8 mouse cellular contexts compared by ENCODE assay signal in genomic region chr3:69238141-69238851, GRCm38 (mm10). TPM values are rescaled to one million over a fixed set of nuclear protein-coding genes. Genes with fewer than 3 reads are reported as not detected.
DNase-seq lines count a peak whose midpoint lies in the region; ATAC-seq lines count a peak whose summit lies in the region.

No protein-coding gene starts in this region.

- intact Hi-C loops in gastrocnemius, postnatal 36 days (cut with DNase I): loop anchor here (5.0 kb wide), 2 partner anchors 244 to 344 kb away; no protein-coding TSS in a partner anchor

- no peaks in the 10 kb centered on the region for H3K27me3 ChIP-seq in kidney, embryonic 14.5 days (ENCODE audit: control insufficient read depth, insufficient read depth, low read length)

- H3K36me3 ChIP-seq in kidney, embryonic 14.5 days (ENCODE audit: control insufficient read depth, insufficient read depth, low read length): no peaks in the 10 kb centered on the region

- peak; percentile 12 for DNase-seq in kidney, adult 11 months
- peak; percentile 87 for DNase-seq in MN1 (ENCODE audit: low spot score)
- peak; percentile 82 to 85 for DNase-seq in cerebellum, postnatal 10 days
- DNase-seq in gastrocnemius, postnatal 36 days: peak; percentile 23 to 57
- peak; percentile 55 to 87 for DNase-seq in layer of hippocampus, postnatal 25 days (ENCODE audit: extremely low spot score in 1 of 2, low spot score in 1 of 2)
- peak; percentile 64 for DNase-seq in thymus, postnatal 0 days (ENCODE audit: low spot score)

- H3K27ac ChIP-seq in kidney, embryonic 14.5 days (ENCODE audit: low read depth, low read length): no peak overlapping the region

- no peak for ATAC-seq in kidney, embryonic 14.5 days (ENCODE audit: low FRiP score, low TSS enrichment)
- peak; percentile 72 for ATAC-seq in monocyte, adult 5-6 weeks (replicated peaks; ENCODE audit: insufficient number of reproducible peaks, low FRiP score, low TSS enrichment, poor library complexity, severe bottlenecking)

- no peaks in the 10 kb centered on the region for H3K9me3 ChIP-seq in kidney, embryonic 14.5 days (ENCODE audit: control insufficient read depth, low read length)

- no peak overlapping the region for H3K4me2 ChIP-seq in kidney, embryonic 14.5 days (replicated peaks; ENCODE audit: low read depth, low read length)

- no peak overlapping the region for H3K4me3 ChIP-seq in kidney, embryonic 14.5 days (ENCODE audit: low read length)

- 43% methylated on average over 12 of the region's 12 CpGs for WGBS in kidney, embryonic 14.5 days

- no peak overlapping the region for H3K9ac ChIP-seq in kidney, embryonic 14.5 days (ENCODE audit: low read depth, low read length)

- H3K4me1 ChIP-seq in kidney, embryonic 14.5 days (ENCODE audit: control insufficient read depth, insufficient read depth, low read length): no peaks in the 10 kb centered on the region

RNA-seq across cellular contexts. Expression of gene Arl14, which starts 16.1 kb away (rescaled TPM):
- not detected in 2 replicates for polyA plus RNA-seq in kidney, embryonic 14.5 days (2014; fragmentation: Nextera tagmentation; extraction: Ambion mirVana)
- total RNA-seq in gastrocnemius, postnatal 36 days (2021): not detected
- total RNA-seq in layer of hippocampus, postnatal 25 days (2021): not detected
- total RNA-seq in monocyte, adult 5-6 weeks (2017): 0.86 TPM in 1 of 3 replicates, not detected in the others
- polyA plus RNA-seq in thymus, postnatal 0 days (2015; fragmentation: Nextera tagmentation; extraction: Ambion mirVana): 0.12 TPM in 1 of 2 replicates, not detected in the other

Comparison
In these comparisons a context has a peak if more than half of its experiments do, and no peak if none do; other contexts are left out.
1. DNase-seq: peak in every context shown above with its lines; median percentile 87 in MN1; 84 in cerebellum, postnatal 10 days; 71 in layer of hippocampus, postnatal 25 days; 64 in thymus, postnatal 0 days; 40 in gastrocnemius, postnatal 36 days; 12 in kidney, adult 11 months.